Mouse (Mus musculus): ENCODE results near the gene Igflr1.

DNA sequence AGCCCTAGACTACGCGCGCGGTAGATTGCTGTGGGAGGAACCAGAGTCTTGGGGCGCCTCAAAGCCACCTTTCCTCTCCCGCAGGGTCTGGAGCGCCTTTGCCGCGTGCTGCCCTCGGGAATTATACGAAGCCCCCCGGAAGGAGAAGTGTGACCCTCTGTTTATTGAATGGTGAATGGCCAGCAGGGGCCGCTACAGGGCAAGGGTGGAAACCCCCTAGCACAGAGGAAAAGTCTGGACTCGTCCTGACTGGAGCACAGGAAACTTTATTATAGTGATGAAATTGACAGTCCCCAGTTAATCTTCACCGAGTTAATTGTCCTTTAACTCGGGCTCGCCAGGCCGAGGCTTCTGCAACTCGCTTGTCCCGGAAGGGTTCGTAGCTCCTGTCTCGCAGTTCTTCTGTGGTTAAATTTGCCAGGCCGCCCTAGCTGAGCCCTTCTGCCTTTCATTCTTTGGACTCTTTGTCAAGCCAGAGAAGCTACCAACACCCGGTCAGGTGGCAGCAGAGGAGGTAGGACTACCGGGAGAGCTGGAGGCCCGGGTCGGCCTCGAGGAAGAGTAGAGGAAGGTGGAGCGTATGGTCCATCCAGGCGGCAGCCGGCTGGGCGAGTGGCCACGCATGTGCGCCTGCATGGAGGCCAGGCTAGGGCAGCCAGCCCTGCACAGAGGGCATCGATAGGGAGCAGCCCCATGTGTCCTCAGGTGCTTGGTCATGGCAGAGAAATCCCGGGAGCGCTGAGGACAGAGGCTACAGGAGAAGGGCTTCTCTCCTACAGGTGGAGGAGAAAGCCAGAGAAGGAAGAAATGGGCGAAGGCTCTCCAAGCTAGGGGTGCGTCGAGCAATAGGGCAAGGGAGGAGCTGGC, 24.4 kb downstream of the Igflr1 start:
- TF ChIP-seq CTCF (IDR thresholded peaks at IDR 0.05; ENCODE audit: extremely low read depth, insufficient read depth, low read length) (peak; percentile 73), POLR2A (IDR thresholded peaks at IDR 0.05; ENCODE audit: extremely low read depth, insufficient read depth, low read length) (no peak)
